Mouse (Mus musculus): Measurements from ENCODE around the gene P2rx2.
A peak's percentile ranks its signal among the peaks of the same experiment; 100 is the strongest.

The P2rx2 gene

GRCm38 (mm10) chr5:110342648-110343284 lies at the start of gene P2rx2:
Gene P2rx2 (minus strand): TSS chr5:110343212.
- DNase-seq (ENCODE audit: low read depth, low spot score), result no peak

GRCm38 (mm10) chr5:110392727-110393126 lies 49.7 kb upstream of the P2rx2 start:
- no peak for DNase-seq (ENCODE audit: low read depth, low spot score)

GRCm38 (mm10) chr5:110390631-110391030 lies 47.6 kb upstream of the P2rx2 start:
- DNase-seq (ENCODE audit: low read depth, low spot score), result no peak

GRCm38 (mm10) chr5:110387332-110387731 lies 44.3 kb upstream of the P2rx2 start:
- DNase-seq (ENCODE audit: low read depth, low spot score), result no peak

- no peak for DNase-seq (ENCODE audit: low read depth, low spot score)
Observed at GRCm38 (mm10) chr5:110386371-110387330, 43.6 kb upstream of the P2rx2 start.

GRCm38 (mm10) chr5:110385263-110385662 lies 42.3 kb upstream of the P2rx2 start:
- no peak for DNase-seq (ENCODE audit: low read depth, low spot score)

GRCm38 (mm10) chr5:110384491-110384890 lies 41.5 kb upstream of the P2rx2 start:
- no peak for DNase-seq (ENCODE audit: low read depth, low spot score)

GRCm38 (mm10) chr5:110379823-110380222 lies 36.8 kb upstream of the P2rx2 start:
- DNase-seq (ENCODE audit: low read depth, low spot score), result no peak

- DNase-seq (ENCODE audit: low read depth, low spot score), result no peak
Observed at GRCm38 (mm10) chr5:110379086-110379485, 36.1 kb upstream of the P2rx2 start.

- DNase-seq (ENCODE audit: low read depth, low spot score), result no peak
Observed at GRCm38 (mm10) chr5:110378181-110378583, 35.2 kb upstream of the P2rx2 start.

- no peak for DNase-seq (ENCODE audit: low read depth, low spot score)
Observed at GRCm38 (mm10) chr5:110376802-110377433, 33.9 kb upstream of the P2rx2 start.

GRCm38 (mm10) chr5:110363822-110364545 lies 21.0 kb upstream of the P2rx2 start:
- no peak for DNase-seq (ENCODE audit: low read depth, low spot score)

- no peak for DNase-seq (ENCODE audit: low read depth, low spot score)
Observed at GRCm38 (mm10) chr5:110363179-110363821, 20.3 kb upstream of the P2rx2 start.

GRCm38 (mm10) chr5:110362813-110363178 lies 19.8 kb upstream of the P2rx2 start:
- DNase-seq (ENCODE audit: low read depth, low spot score), result no peak

GRCm38 (mm10) chr5:110361465-110361864 lies 18.5 kb upstream of the P2rx2 start:
- no peak for DNase-seq (ENCODE audit: low read depth, low spot score)

GRCm38 (mm10) chr5:110357531-110358179 lies 14.6 kb upstream of the P2rx2 start:
- peak; percentile 56 for DNase-seq (ENCODE audit: low read depth, low spot score)

- DNase-seq (ENCODE audit: low read depth, low spot score), result no peak
Observed at GRCm38 (mm10) chr5:110354716-110355115, 11.7 kb upstream of the P2rx2 start.

- no peak for DNase-seq (ENCODE audit: low read depth, low spot score)
Observed at GRCm38 (mm10) chr5:110347006-110347405, 4.0 kb upstream of the P2rx2 start.

- DNase-seq (ENCODE audit: low read depth, low spot score), result no peak
Observed at GRCm38 (mm10) chr5:110345553-110345952, 2.5 kb upstream of the P2rx2 start.

GRCm38 (mm10) chr5:110344524-110344923 lies 1.5 kb upstream of the P2rx2 start, which contains the start of gene Lrcol1:
Gene Lrcol1 (plus strand): TSS chr5:110344730.
- no peak for DNase-seq (ENCODE audit: low read depth, low spot score)

GRCm38 (mm10) chr5:110338792-110339191 lies 4.2 kb downstream of the P2rx2 start:
- no peak for DNase-seq (ENCODE audit: low read depth, low spot score)

Measured in c-Kit-negative CD71-positive TER-119-positive erythroid progenitor cells, embryonic 14.5 days (primary cell).